Mouse (Mus musculus) heart, postnatal 0 days (tissue): Measurements from ENCODE around the gene Hsd17b2. TPM values are rescaled to one million over a fixed set of nuclear protein-coding genes. Genes with fewer than 3 reads are reported as not detected.

Experiments
- ATAC-seq: fragments of 200-750 bp; cut with Nextera tagmentation; 2 replicates; pipeline ENCODE4 v1.8.0; 2017; ENCODE audit warnings: low read depth, moderate number of reproducible peaks, moderate library complexity; ENCODE audit not compliant: insufficient read depth
- DNase-seq: peaks from one replicate; pipeline ENCODE4 v3.0.0-alpha.2; 2016; ENCODE audit warnings: low spot score
- H3K27ac ChIP-seq: fragments of 300-500 bp; sonication (generic); 2 replicates; pipeline ENCODE4 v1.5.1; 2014; ENCODE audit warnings: low read depth, mild to moderate bottlenecking
- H3K27me3 ChIP-seq: fragments of 300-500 bp; sonication (generic); 2 replicates; pipeline ENCODE4 v1.6.1; 2014; ENCODE audit warnings: low read length, mixed read lengths; ENCODE audit not compliant: control insufficient read depth, insufficient read depth
- H3K36me3 ChIP-seq: fragments of 300-500 bp; sonication (generic); replicated peaks from 2 replicates; pipeline ENCODE4 v1.6.1; 2014; ENCODE audit warnings: low read length, mixed read lengths; ENCODE audit not compliant: control insufficient read depth, insufficient read depth
- H3K4me1 ChIP-seq: fragments of 300-500 bp; sonication (generic); 2 replicates; pipeline ENCODE4 v1.6.1; 2014; ENCODE audit warnings: antibody characterized with exemption; ENCODE audit not compliant: control insufficient read depth, insufficient read depth
- H3K4me2 ChIP-seq: fragments of 300-500 bp; sonication (generic); 2 replicates; pipeline ENCODE4 v1.6.1; 2014; ENCODE audit warnings: low read depth, mild to moderate bottlenecking, low read length, moderate library complexity
- H3K4me3 ChIP-seq: fragments of 300-500 bp; sonication (generic); 2 replicates; pipeline ENCODE4 v1.5.1; 2014; ENCODE audit warnings: low read depth, low read length
- H3K9ac ChIP-seq: fragments of 300-500 bp; sonication (generic); replicated peaks from 2 replicates; pipeline ENCODE4 v1.6.1; 2014; ENCODE audit warnings: low read depth, low read length, mixed read lengths
- H3K9me3 ChIP-seq: fragments of 300-500 bp; sonication (generic); replicated peaks from 2 replicates; pipeline ENCODE4 v1.6.1; 2016; ENCODE audit warnings: low read length; ENCODE audit not compliant: control insufficient read depth
- CTCF ChIP-seq: IDR thresholded peaks from 2 replicates; pipeline ENCODE4 v1.5.1; 2016; ENCODE audit warnings: antibody characterized with exemption, control low read depth, low read depth
- EP300 ChIP-seq: IDR thresholded peaks from 2 replicates; pipeline ENCODE4 v1.6.1; 2016; ENCODE audit warnings: antibody characterized with exemption, low read depth
- WGBS: fragments of 180-500 bp; shearing (Covaris S2); extraction: QIAGEN DNeasy Blood & Tissue Kit; methylation state at CpG from one replicate; pipeline ENCODE4 v1.1.7; 2014; 5-methylcytosine and 5-hydroxymethylcytosine counted together
- polyA plus RNA-seq: library from polyadenylated mRNA; unstranded; fragments of >200 nt; fragmentation: Nextera tagmentation; extraction: Ambion mirVana; gene quantifications from 2 replicates; pipeline ENCODE4 v1.2.1, GENCODE M21; 2015
- total RNA-seq: library from RNA; depleted of rRNA; stranded (reverse); fragments of >200 nt; gene quantifications from 2 replicates; pipeline ENCODE4 v1.2.3, GENCODE M21; 2014; ENCODE audit warnings: low replicate concordance

Gene Hsd17b2
- total and polyA plus RNA-seq, 2 experiments from 2014 or later, result 2.3 TPM; not detected in 1

GRCm38 (mm10) chr8:117747428-117747827 is 45.7 kb downstream of the Hsd17b2 start:
- Histone ChIP-seq H3K9ac (no peak overlapping the region), H3K36me3 (no peaks in the 10 kb centered on the region), H3K4me3 (no peak overlapping the region), H3K27me3 (no peaks in the 10 kb centered on the region), H3K9me3 (no peaks in the 10 kb centered on the region), H3K4me2 (no peak overlapping the region), H3K4me1 (no peaks in the 10 kb centered on the region), H3K27ac (no peak overlapping the region)
- WGBS, result 29% methylated on average over 2 of the region's 2 CpGs
- TF ChIP-seq EP300 (no peak), CTCF (no peak)
- no peak for DNase-seq
- ATAC-seq, result no peak

- H3K9me3 ChIP-seq, result no peaks in the 10 kb centered on the region
- no peak overlapping the region for H3K4me3 ChIP-seq
- ATAC-seq (no peak), DNase-seq (no peak)
- H3K4me1 ChIP-seq, result no peaks in the 10 kb centered on the region
- WGBS, result 65% methylated on average over 7 of the region's 9 CpGs
- H3K4me2 ChIP-seq, result no peak overlapping the region
- no peak overlapping the region for H3K27ac ChIP-seq
- H3K36me3 ChIP-seq, result no peaks in the 10 kb centered on the region
- no peak overlapping the region for H3K9ac ChIP-seq
- H3K27me3 ChIP-seq, result no peaks in the 10 kb centered on the region
- no peak for TF ChIP-seq EP300
- no peak for TF ChIP-seq CTCF
Measured at GRCm38 (mm10) chr8:117747886-117748730, 46.4 kb downstream of the Hsd17b2 start.

GRCm38 (mm10) chr8:117749436-117749835 is 47.7 kb downstream of the Hsd17b2 start:
- H3K27ac ChIP-seq, result no peak overlapping the region
- H3K27me3 ChIP-seq, result no peaks in the 10 kb centered on the region
- no peak overlapping the region for H3K9ac ChIP-seq
- no peaks in the 10 kb centered on the region for H3K4me1 ChIP-seq
- no peak for ATAC-seq
- no peak for DNase-seq
- no peaks in the 10 kb centered on the region for H3K36me3 ChIP-seq
- no peak overlapping the region for H3K4me2 ChIP-seq
- TF ChIP-seq CTCF (no peak), EP300 (no peak)
- H3K4me3 ChIP-seq, result no peak overlapping the region
- no peaks in the 10 kb centered on the region for H3K9me3 ChIP-seq
- 51% methylated on average over 2 of the region's 2 CpGs for WGBS

GRCm38 (mm10) chr8:117757900-117758299 is 56.2 kb downstream of the Hsd17b2 start:
- Histone ChIP-seq H3K36me3 (no peaks in the 10 kb centered on the region), H3K27me3 (no peaks in the 10 kb centered on the region), H3K4me1 (no peaks in the 10 kb centered on the region), H3K4me2 (no peak overlapping the region), H3K4me3 (no peak overlapping the region), H3K9me3 (no peaks in the 10 kb centered on the region), H3K27ac (no peak overlapping the region), H3K9ac (no peak overlapping the region)
- no peak for DNase-seq
- 77% methylated on average over 11 of the region's 11 CpGs for WGBS
- no peak for TF ChIP-seq CTCF
- no peak for TF ChIP-seq EP300
- ATAC-seq, result no peak

- no peak for TF ChIP-seq CTCF
- no peak for TF ChIP-seq EP300
- no peak overlapping the region for H3K4me2 ChIP-seq
- H3K9me3 ChIP-seq, result no peaks in the 10 kb centered on the region
- no peak for ATAC-seq
- H3K9ac ChIP-seq, result no peak overlapping the region
- no peaks in the 10 kb centered on the region for H3K36me3 ChIP-seq
- no peak for DNase-seq
- no peaks in the 10 kb centered on the region for H3K27me3 ChIP-seq
- WGBS, result 65% methylated on average over 6 of the region's 6 CpGs
- no peaks in the 10 kb centered on the region for H3K4me1 ChIP-seq
- no peak overlapping the region for H3K4me3 ChIP-seq
- H3K27ac ChIP-seq, result no peak overlapping the region
Measured at GRCm38 (mm10) chr8:117762776-117763175, 61.1 kb downstream of the Hsd17b2 start.

GRCm38 (mm10) chr8:117764625-117765024 is 62.9 kb downstream of the Hsd17b2 start:
- no peak overlapping the region for H3K9ac ChIP-seq
- DNase-seq, result no peak
- H3K9me3 ChIP-seq, result no peaks in the 10 kb centered on the region
- H3K4me1 ChIP-seq, result no peaks in the 10 kb centered on the region
- no peak overlapping the region for H3K4me3 ChIP-seq
- H3K36me3 ChIP-seq, result no peaks in the 10 kb centered on the region
- no peak overlapping the region for H3K4me2 ChIP-seq
- ATAC-seq, result no peak
- H3K27ac ChIP-seq, result no peak overlapping the region
- H3K27me3 ChIP-seq, result no peaks in the 10 kb centered on the region
- WGBS, result 65% methylated on average over 4 of the region's 4 CpGs
- TF ChIP-seq EP300, result no peak
